Mouse (Mus musculus) liver, postnatal 0 days (tissue): ENCODE measurements around the gene Serpina3j.

Source experiments
- CTCF ChIP-seq: sonication (generic); IDR thresholded peaks from 2 replicates; pipeline ENCODE4 v1.5.1; 2016; ENCODE audit warnings: antibody characterized with exemption, low read depth
- EP300 ChIP-seq: IDR thresholded peaks from 2 replicates; pipeline ENCODE4 v1.6.1; 2016; ENCODE audit warnings: antibody characterized with exemption, low read depth, mild to moderate bottlenecking

DNA sequence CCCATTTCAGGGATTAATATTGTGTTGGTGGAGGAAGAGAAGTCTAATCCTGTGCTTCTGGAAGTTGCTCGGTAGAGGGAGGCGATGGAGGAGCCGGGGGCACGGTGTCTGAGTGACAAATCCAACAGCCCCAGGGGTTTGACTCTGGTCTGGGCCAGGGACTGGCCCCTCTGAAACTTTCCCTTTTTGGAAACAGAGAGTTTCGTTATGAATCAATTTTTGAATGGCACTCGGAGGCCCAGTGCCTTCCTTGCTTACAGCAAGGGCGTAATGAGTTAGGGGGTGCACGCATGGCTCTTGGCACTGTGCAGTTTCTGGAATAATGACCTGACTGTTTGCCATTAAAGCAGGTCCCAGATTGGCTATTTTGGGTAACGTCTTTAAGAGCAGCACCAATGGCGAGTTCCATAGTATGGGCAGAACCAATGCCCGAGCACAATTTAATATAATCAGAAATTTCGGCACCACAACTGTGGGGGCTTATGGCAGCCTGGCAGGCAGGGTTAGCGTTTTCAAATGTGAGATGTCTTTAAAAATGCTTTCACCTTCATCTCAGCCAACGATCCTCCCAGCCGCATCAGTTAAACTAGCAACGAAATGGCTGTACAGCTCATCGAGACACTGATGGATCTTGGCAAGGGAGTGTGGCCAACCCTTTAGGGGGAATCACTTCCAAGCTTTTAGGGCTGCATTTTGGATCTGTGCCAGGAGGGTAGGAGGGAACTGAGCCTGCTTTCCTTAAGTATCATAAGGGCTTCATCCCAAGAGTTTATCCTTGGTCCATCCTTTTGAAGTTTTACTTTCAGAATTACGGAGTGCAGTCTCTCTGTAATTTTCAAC lies 35.9 kb upstream of the Serpina3j start:
- TF ChIP-seq CTCF (no peak), EP300 (no peak)
